Mouse (Mus musculus) embryonic fibroblast, embryonic 13.5 days (primary cell): ENCODE results near the gene Gm10251.
"Not testable (repeated sequence)": the region's sequence is repeated elsewhere in the genome, so short reads cannot be mapped to it uniquely, and the experiment has no call there.

Source experiments
- CTCF ChIP-seq: IDR thresholded peaks from 2 replicates; pipeline ENCODE4 v1.5.1; 2011; ENCODE audit warnings: mild to moderate bottlenecking, control low read depth, low read length, moderate library complexity, borderline replicate concordance; ENCODE audit not compliant: insufficient read depth
- POLR2A ChIP-seq: IDR thresholded peaks from 2 replicates; pipeline ENCODE4 v1.6.1; 2011; ENCODE audit warnings: low read depth, mild to moderate bottlenecking, control low read depth, low read length, moderate library complexity

- TF ChIP-seq CTCF, POLR2A: not testable (repeated sequence)
Observed at GRCm38 (mm10) chr14:6605004-6605403, 79.0 kb downstream of the Gm10251 start.
